Mouse (Mus musculus) cortical plate, adult 2 months (tissue): ENCODE results near the gene Gm11444.

Experiments
- CTCF ChIP-seq: fragments of 200-500 bp; IDR thresholded peaks from 2 replicates; pipeline ENCODE4 v1.5.1; 2011; ENCODE audit warnings: mild to moderate bottlenecking, control low read depth, low read length; ENCODE audit not compliant: insufficient read depth; ENCODE audit errors: extremely low read depth
- POLR2A ChIP-seq: fragments of 200-500 bp; IDR thresholded peaks from 2 replicates; pipeline ENCODE4 v1.6.1; 2011; ENCODE audit warnings: mild to moderate bottlenecking, low read length, control low read depth; ENCODE audit not compliant: insufficient read depth; ENCODE audit errors: extremely low read depth

- TF ChIP-seq CTCF (no peak), POLR2A (no peak)
Observed at GRCm38 (mm10) chr11:85889730-85890562, 39.8 kb upstream of the Gm11444 start.
